Mouse (Mus musculus) intestine, embryonic 16.5 days (tissue): ENCODE data around the gene 2610301B20Rik. TPM values are rescaled to one million over a fixed set of nuclear protein-coding genes. Genes with fewer than 3 reads are reported as not detected.

Experiments
- ATAC-seq: fragments of 200-750 bp; cut with Nextera tagmentation; 2 replicates; pipeline ENCODE4 v1.8.0; 2017; ENCODE audit warnings: moderate TSS enrichment, moderate library complexity
- H3K27ac ChIP-seq: fragments of 300-500 bp; sonication (generic); 2 replicates; pipeline ENCODE4 v1.5.1; 2014; ENCODE audit warnings: mild to moderate bottlenecking, low read length
- H3K27me3 ChIP-seq: fragments of 300-500 bp; sonication (generic); replicated peaks from 2 replicates; pipeline ENCODE4 v1.6.1; 2014; ENCODE audit warnings: low read length, control low read depth, mixed read lengths; ENCODE audit not compliant: control insufficient read depth, insufficient read depth
- H3K36me3 ChIP-seq: fragments of 300-500 bp; sonication (generic); 2 replicates; pipeline ENCODE4 v1.6.1; 2014; ENCODE audit warnings: low read length, control low read depth; ENCODE audit not compliant: control insufficient read depth, insufficient read depth
- H3K4me1 ChIP-seq: fragments of 300-500 bp; sonication (generic); 2 replicates; pipeline ENCODE4 v1.6.1; 2014; ENCODE audit warnings: low read length, control low read depth, mixed read lengths; ENCODE audit not compliant: control insufficient read depth, insufficient read depth
- H3K4me2 ChIP-seq: fragments of 300-500 bp; sonication (generic); 2 replicates; pipeline ENCODE4 v1.6.1; 2014; ENCODE audit warnings: low read depth, low read length, control low read depth
- H3K4me3 ChIP-seq: fragments of 300-500 bp; sonication (generic); 2 replicates; pipeline ENCODE4 v1.5.1; 2014; ENCODE audit warnings: mild to moderate bottlenecking, low read length
- H3K9ac ChIP-seq: fragments of 300-500 bp; sonication (generic); 2 replicates; pipeline ENCODE4 v1.6.1; 2014; ENCODE audit warnings: low read depth, low read length
- H3K9me3 ChIP-seq: fragments of 300-500 bp; sonication (generic); 2 replicates; pipeline ENCODE4 v1.6.1; 2016; ENCODE audit warnings: low read length, control low read depth; ENCODE audit not compliant: control insufficient read depth
- WGBS: fragments of 180-500 bp; shearing (Covaris S2); extraction: QIAGEN DNeasy Blood & Tissue Kit; methylation state at CpG from one replicate; pipeline ENCODE4 v1.1.7; 2014; 5-methylcytosine and 5-hydroxymethylcytosine counted together
- polyA plus RNA-seq: library from polyadenylated mRNA; unstranded; fragments of >200 nt; fragmentation: Nextera tagmentation; extraction: Ambion mirVana; gene quantifications from 2 replicates; pipeline ENCODE4 v1.2.1, GENCODE M21; 2015

Gene 2610301B20Rik
- polyA plus RNA-seq, 1 experiment from 2014 or later = 22.0 TPM

- WGBS = 83% methylated on average over 8 of the region's 8 CpGs
- Histone ChIP-seq H3K4me3 (no peak overlapping the region), H3K27me3 (no peaks in the 10 kb centered on the region), H3K9ac (no peak overlapping the region), H3K9me3 (no peaks in the 10 kb centered on the region), H3K27ac (no peak overlapping the region), H3K4me1 (peaks cover 13% of the 10 kb centered on the region), H3K4me2 (no peak overlapping the region), H3K36me3 (no peaks in the 10 kb centered on the region)
- 0 out of 2 replicates have a peak, but pooled peaks have one; percentile 3 for ATAC-seq
These were observed 44.1 kb downstream of the 2610301B20Rik start for GRCm38 (mm10) chr4:10918402-10918801.

GRCm38 (mm10) chr4:10919097-10919496 is 44.8 kb downstream of the 2610301B20Rik start:
- Histone ChIP-seq H3K9me3 (no peaks in the 10 kb centered on the region), H3K36me3 (no peaks in the 10 kb centered on the region), H3K27ac (peak overlapping the region; percentile 42), H3K9ac (no peak overlapping the region), H3K4me3 (no peak overlapping the region), H3K4me1 (peaks cover 14% of the 10 kb centered on the region), H3K27me3 (no peaks in the 10 kb centered on the region), H3K4me2 (no peak overlapping the region)
- peak; percentile 25; the same call in 1 of the 2 replicates for ATAC-seq
- 36% methylated on average over 5 of the region's 5 CpGs for WGBS

DNA sequence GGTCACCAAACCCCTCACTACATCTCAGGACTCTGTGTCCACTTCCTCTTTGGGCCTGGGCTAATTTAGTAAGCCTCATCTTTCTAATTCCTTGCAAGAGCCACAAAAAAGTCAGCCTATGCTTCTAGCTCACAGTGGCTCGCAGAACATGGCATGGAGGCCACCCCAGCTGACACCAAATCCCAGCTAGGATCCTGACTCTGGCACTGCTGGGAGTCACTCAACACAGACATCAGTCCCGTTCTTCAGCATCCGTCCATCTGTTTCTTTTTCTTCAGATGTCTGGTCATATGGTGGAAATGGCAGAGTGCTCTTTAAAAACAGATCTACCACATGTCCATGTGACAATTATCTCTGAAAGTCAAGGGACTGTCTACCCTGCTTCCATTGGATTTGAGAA is 45.2 kb downstream of the 2610301B20Rik start:
- WGBS = 87% methylated on average over 3 of the region's 3 CpGs
- no peak overlapping the region for H3K4me3 ChIP-seq
- H3K27me3 ChIP-seq = no peaks in the 10 kb centered on the region
- no peaks in the 10 kb centered on the region for H3K9me3 ChIP-seq
- H3K27ac ChIP-seq = peak overlapping the region; percentile 42; the same call in 1 of the 2 replicates
- no peak for ATAC-seq
- H3K9ac ChIP-seq = no peak overlapping the region
- no peaks in the 10 kb centered on the region for H3K36me3 ChIP-seq
- H3K4me2 ChIP-seq = no peak overlapping the region
- H3K4me1 ChIP-seq = peaks cover 16% of the 10 kb centered on the region

DNA sequence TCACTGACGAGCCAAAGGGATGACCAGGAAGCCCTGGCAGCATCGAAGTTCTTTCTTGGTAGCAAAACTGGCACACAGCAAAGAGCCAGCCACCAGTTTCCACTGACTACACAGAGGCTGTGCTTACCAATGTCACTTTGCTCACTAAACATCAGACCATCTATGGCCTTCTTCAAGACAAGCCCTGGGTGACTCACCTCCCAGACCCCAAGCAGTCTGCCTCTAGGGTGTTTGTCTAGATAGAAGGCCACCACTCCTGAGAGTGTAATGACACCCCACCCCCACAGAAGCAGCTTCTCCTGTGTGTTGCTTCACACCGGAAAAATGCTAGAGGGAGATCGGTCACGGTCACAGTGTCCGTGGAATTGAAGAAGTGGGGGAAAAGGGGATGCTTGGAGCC is 45.7 kb downstream of the 2610301B20Rik start:
- 88% methylated on average over 6 of the region's 6 CpGs for WGBS
- Histone ChIP-seq H3K36me3 (no peaks in the 10 kb centered on the region), H3K4me1 (peaks cover 18% of the 10 kb centered on the region), H3K27me3 (no peaks in the 10 kb centered on the region), H3K27ac (no peak overlapping the region), H3K4me2 (no peak overlapping the region), H3K4me3 (no peak overlapping the region), H3K9me3 (no peaks in the 10 kb centered on the region), H3K9ac (no peak overlapping the region)
- ATAC-seq = no peak

- H3K4me3 ChIP-seq = no peak overlapping the region
- no peaks in the 10 kb centered on the region for H3K27me3 ChIP-seq
- no peak overlapping the region for H3K4me2 ChIP-seq
- no peak overlapping the region for H3K27ac ChIP-seq
- no peak overlapping the region for H3K9ac ChIP-seq
- peaks cover 18% of the 10 kb centered on the region for H3K4me1 ChIP-seq
- 79% methylated on average over 6 of the region's 6 CpGs for WGBS
- no peaks in the 10 kb centered on the region for H3K9me3 ChIP-seq
- ATAC-seq = no peak
- no peaks in the 10 kb centered on the region for H3K36me3 ChIP-seq
These were observed 46.3 kb downstream of the 2610301B20Rik start for GRCm38 (mm10) chr4:10920622-10921021.

- Histone ChIP-seq H3K4me1 (peaks cover 18% of the 10 kb centered on the region), H3K4me2 (no peak overlapping the region), H3K27me3 (no peaks in the 10 kb centered on the region), H3K9me3 (no peaks in the 10 kb centered on the region), H3K9ac (no peak overlapping the region), H3K4me3 (no peak overlapping the region), H3K36me3 (no peaks in the 10 kb centered on the region), H3K27ac (peak overlapping the region; percentile 50)
- ATAC-seq = no peak
- WGBS = 43% methylated on average over 6 of the region's 6 CpGs
These were observed 48.9 kb downstream of the 2610301B20Rik start for GRCm38 (mm10) chr4:10923180-10923579.

DNA sequence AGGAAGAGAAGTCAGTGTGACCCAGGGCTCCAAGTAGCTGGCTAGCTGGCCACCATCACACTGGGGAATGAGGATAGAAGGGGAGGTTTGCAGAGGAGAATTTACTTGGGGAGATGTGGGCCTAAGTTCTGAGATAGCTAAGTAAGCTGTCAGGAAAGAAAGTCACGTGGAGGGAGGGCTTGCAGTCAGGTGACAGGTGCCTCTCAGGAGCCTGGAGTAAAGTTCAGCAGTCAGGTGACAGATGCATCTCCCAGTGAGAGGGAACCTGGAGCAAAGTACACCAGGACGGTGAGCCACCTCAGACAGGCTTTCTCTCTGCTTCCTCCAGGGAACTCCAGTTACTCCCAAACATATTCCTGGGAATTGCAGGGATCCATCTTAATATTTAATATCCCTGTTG is 49.8 kb downstream of the 2610301B20Rik start:
- peak overlapping the region; percentile 65 for H3K27ac ChIP-seq

DNA sequence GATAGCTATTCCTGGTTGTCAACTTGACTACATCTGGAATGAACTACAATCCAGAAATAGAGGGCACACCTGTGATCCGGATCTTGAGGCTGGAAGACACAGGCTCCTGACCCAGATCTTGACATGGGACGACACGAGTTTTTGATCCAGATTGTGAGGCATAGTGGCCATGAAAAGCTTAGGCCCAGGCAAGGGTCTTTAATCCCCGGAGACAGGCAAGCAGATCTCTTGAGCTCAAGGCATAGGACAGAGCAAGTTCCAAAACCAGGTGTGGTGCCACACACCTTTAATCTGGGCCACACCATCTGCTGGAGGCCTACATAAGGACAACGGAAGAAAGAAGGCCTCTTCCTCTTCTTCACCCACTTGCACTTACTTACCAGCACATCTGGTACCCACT is 50.2 kb downstream of the 2610301B20Rik start:
- peak overlapping the region; percentile 65 for H3K27ac ChIP-seq

More for the DNA sequence above, 49.8 kb downstream of the 2610301B20Rik start:
- 50% methylated on average over 2 of the region's 2 CpGs for WGBS
- H3K4me3 ChIP-seq = no peak overlapping the region
- H3K9me3 ChIP-seq = no peaks in the 10 kb centered on the region
- no peaks in the 10 kb centered on the region for H3K27me3 ChIP-seq
- no peaks in the 10 kb centered on the region for H3K36me3 ChIP-seq
- peak; percentile 92 for ATAC-seq
- H3K9ac ChIP-seq = no peak overlapping the region
- H3K4me2 ChIP-seq = no peak overlapping the region
- peaks cover 9% of the 10 kb centered on the region for H3K4me1 ChIP-seq

GRCm38 (mm10) chr4:10926416-10926815 is 52.1 kb downstream of the 2610301B20Rik start:
- H3K27me3 ChIP-seq = no peaks in the 10 kb centered on the region
- H3K4me2 ChIP-seq = no peak overlapping the region
- no peaks in the 10 kb centered on the region for H3K36me3 ChIP-seq
- H3K4me1 ChIP-seq = peaks cover 14% of the 10 kb centered on the region
- H3K27ac ChIP-seq = no peak overlapping the region
- 92% methylated on average over 4 of the region's 4 CpGs for WGBS
- no peak overlapping the region for H3K4me3 ChIP-seq
- H3K9me3 ChIP-seq = no peaks in the 10 kb centered on the region
- no peak for ATAC-seq
- H3K9ac ChIP-seq = no peak overlapping the region

More for the DNA sequence above, 50.2 kb downstream of the 2610301B20Rik start:
- H3K4me1 ChIP-seq = peaks cover 6% of the 10 kb centered on the region
- no peak overlapping the region for H3K4me2 ChIP-seq
- H3K9me3 ChIP-seq = no peaks in the 10 kb centered on the region
- WGBS = 82% methylated on average over 5 of the region's 5 CpGs
- no peaks in the 10 kb centered on the region for H3K36me3 ChIP-seq
- H3K4me3 ChIP-seq = no peak overlapping the region
- H3K9ac ChIP-seq = no peak overlapping the region
- peak; percentile 39 for ATAC-seq
- no peaks in the 10 kb centered on the region for H3K27me3 ChIP-seq

GRCm38 (mm10) chr4:10928158-10928557 is 53.9 kb downstream of the 2610301B20Rik start:
- Histone ChIP-seq H3K27me3 (no peaks in the 10 kb centered on the region), H3K9me3 (no peaks in the 10 kb centered on the region), H3K36me3 (no peaks in the 10 kb centered on the region), H3K4me1 (peaks cover 14% of the 10 kb centered on the region), H3K4me2 (no peak overlapping the region), H3K9ac (no peak overlapping the region), H3K4me3 (no peak overlapping the region), H3K27ac (no peak overlapping the region)
- no peak for ATAC-seq
- WGBS = 90% methylated on average over 6 of the region's 6 CpGs
